Mouse (Mus musculus): ENCODE results near the gene Gtf2h1. TPM values are rescaled to one million over a fixed set of nuclear protein-coding genes. Genes with fewer than 3 reads are reported as not detected.

Gtf2h1 gene
- polyA plus RNA-seq (2015; fragmentation: Nextera tagmentation; extraction: Ambion mirVana), result 28.0 and 29.0 TPM in 2 replicates

DNA sequence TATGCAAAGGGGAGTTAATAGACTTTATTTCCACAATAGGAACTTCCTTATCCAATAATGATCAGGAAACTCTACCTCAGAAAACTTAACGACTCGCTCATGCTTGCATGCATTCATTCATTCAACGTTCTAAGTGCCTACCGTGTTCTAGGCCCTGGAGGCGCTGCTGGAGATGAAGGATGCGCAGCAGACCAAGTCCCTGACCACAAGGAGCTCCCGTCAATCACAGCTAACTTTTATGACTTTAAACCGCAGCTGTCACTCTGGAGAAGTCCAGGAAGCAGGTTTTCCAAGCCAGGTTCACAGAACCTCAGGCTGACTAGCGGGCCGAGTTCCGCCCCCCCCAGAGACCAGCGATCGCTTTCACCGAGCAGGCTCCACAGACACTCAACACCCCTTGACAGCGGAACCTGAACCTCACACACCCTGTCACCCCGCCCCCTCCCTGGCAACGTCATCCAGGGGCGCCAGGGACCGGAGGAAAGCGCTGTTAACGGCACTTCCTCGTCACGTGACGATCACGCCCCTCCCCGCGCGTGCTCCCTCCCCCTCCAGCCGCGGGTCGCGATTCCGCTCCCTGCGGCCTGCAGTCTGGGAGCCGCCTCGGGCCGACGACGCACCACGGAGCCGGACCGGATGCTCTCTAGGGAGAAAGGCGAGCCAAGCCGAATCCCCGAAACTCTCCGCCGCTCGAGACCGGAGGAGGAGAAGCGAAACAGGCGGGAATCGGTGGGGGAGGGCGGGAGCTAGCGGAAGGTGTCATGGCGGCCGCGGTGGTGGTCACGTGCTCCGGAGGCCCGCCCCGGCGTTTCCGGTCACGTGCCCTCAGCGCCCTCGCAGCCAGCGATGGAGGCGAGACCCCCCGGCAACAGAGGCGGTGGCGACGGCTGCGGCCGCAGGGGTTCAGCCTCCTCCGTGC lies at the start of gene Gtf2h1, which contains the start of gene Hps5:
Gene Gtf2h1 (plus strand): TSS at position 817 of the 919 bp plus-strand sequence.
Gene Hps5 (minus strand): TSS at position 778 of the 919 bp plus-strand sequence.
- under 1% methylated on average over 66 of the region's 75 CpGs for WGBS
- H3K4me3 ChIP-seq (ENCODE audit: low read depth, low read length), result peak within 1 kb of the TSS; percentile 90
- peak within 1 kb of the TSS; percentile 69 for H3K4me2 ChIP-seq (replicated peaks; ENCODE audit: low read depth)
- peak within 1 kb of the TSS; percentile 88 for H3K27ac ChIP-seq (replicated peaks)
- H3K36me3 ChIP-seq (ENCODE audit: control insufficient read depth, insufficient read depth, low read length), result no peaks in the 10 kb centered on the region
- peak; percentile 96 for ATAC-seq (ENCODE audit: low FRiP score, low TSS enrichment)
- DNase-seq (ENCODE audit: low spot score), result peak; percentile 99
- no peaks in the 10 kb centered on the region for H3K4me1 ChIP-seq (replicated peaks; ENCODE audit: control insufficient read depth, insufficient read depth)
- no peaks in the 10 kb centered on the region for H3K9me3 ChIP-seq (ENCODE audit: control insufficient read depth, low read length)
- TF ChIP-seq EP300 (optimal IDR thresholded peaks at IDR 0.05) (no peak), CTCF (IDR thresholded peaks at IDR 0.05; ENCODE audit: low read depth) (no peak)
- peak within 1 kb of the TSS; percentile 94 for H3K9ac ChIP-seq (ENCODE audit: low read length)
- H3K27me3 ChIP-seq (ENCODE audit: control insufficient read depth, insufficient read depth, low read length), result no peaks in the 10 kb centered on the region

DNA sequence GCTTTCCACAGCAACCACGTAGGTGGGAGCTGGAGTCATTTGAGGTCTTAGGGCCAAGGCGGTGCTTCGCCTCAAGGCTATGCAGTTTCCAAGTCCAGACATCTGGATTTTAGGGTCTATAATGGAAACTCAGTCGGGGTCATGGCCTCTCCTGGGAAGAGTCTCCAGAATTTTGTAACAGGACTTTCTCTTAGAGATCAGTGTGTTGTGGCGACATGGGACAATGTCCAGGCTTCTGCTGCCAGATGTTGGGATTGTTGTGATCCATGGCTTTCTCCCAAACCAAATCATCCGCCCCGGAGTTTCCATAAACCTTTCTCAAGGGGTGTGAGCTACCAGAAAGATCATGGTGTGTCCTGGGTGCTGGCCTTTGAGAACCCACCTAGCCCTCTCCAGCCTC lies 49.5 kb upstream of the Gtf2h1 start:
- H3K9me3 ChIP-seq (ENCODE audit: control insufficient read depth, low read length), result no peaks in the 10 kb centered on the region
- no peak overlapping the region for H3K27ac ChIP-seq (replicated peaks)
- no peak for ATAC-seq (ENCODE audit: low FRiP score, low TSS enrichment)
- DNase-seq (ENCODE audit: low spot score), result no peak
- no peaks in the 10 kb centered on the region for H3K27me3 ChIP-seq (ENCODE audit: control insufficient read depth, insufficient read depth, low read length)
- WGBS, result 60% methylated on average over 7 of the region's 7 CpGs
- H3K9ac ChIP-seq (ENCODE audit: low read length), result no peak overlapping the region
- TF ChIP-seq EP300 (optimal IDR thresholded peaks at IDR 0.05) (no peak), CTCF (IDR thresholded peaks at IDR 0.05; ENCODE audit: low read depth) (no peak)
- H3K4me3 ChIP-seq (ENCODE audit: low read depth, low read length), result no peak overlapping the region
- no peaks in the 10 kb centered on the region for H3K36me3 ChIP-seq (ENCODE audit: control insufficient read depth, insufficient read depth, low read length)
- no peak overlapping the region for H3K4me2 ChIP-seq (replicated peaks; ENCODE audit: low read depth)
- no peaks in the 10 kb centered on the region for H3K4me1 ChIP-seq (replicated peaks; ENCODE audit: control insufficient read depth, insufficient read depth)

GRCm38 (mm10) chr7:46748459-46748858 lies 47.4 kb upstream of the Gtf2h1 start:
- Histone ChIP-seq H3K36me3 (ENCODE audit: control insufficient read depth, insufficient read depth, low read length) (no peaks in the 10 kb centered on the region), H3K9ac (ENCODE audit: low read length) (no peak overlapping the region), H3K27me3 (ENCODE audit: control insufficient read depth, insufficient read depth, low read length) (no peaks in the 10 kb centered on the region), H3K9me3 (ENCODE audit: control insufficient read depth, low read length) (no peaks in the 10 kb centered on the region), H3K4me1 (replicated peaks; ENCODE audit: control insufficient read depth, insufficient read depth) (no peaks in the 10 kb centered on the region), H3K4me2 (replicated peaks; ENCODE audit: low read depth) (no peak overlapping the region), H3K4me3 (ENCODE audit: low read depth, low read length) (no peak overlapping the region), H3K27ac (replicated peaks) (no peak overlapping the region)
- DNase-seq (ENCODE audit: low spot score) (no peak), ATAC-seq (ENCODE audit: low FRiP score, low TSS enrichment) (no peak)
- 58% methylated on average over 3 of the region's 3 CpGs for whole genome bisulfite sequencing
- TF ChIP-seq EP300 (optimal IDR thresholded peaks at IDR 0.05) (no peak), CTCF (IDR thresholded peaks at IDR 0.05; ENCODE audit: low read depth) (no peak)

DNA sequence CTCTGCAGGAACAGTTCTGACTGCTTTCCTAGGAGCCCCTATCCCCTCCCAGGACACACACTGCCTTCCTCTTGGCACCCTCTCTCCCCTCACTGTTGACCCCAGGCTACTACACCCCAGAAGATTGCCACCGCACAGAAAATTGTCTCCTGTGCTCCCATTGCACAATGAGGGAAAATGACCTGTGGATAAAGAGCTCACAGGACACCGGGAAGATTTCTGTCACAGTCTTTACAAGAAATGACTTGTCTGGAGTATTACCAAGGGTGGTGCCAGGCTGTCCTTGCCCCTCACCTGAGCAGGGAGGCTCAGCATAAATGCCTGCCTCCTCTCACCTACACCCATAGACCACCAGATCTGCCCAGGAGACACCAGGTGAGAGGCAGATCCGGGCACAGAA lies 44.4 kb upstream of the Gtf2h1 start, which contains the start of gene Saa2:
Gene Saa2 (plus strand): TSS at position 301 of the 400 bp plus-strand sequence.
- Histone ChIP-seq H3K4me1 (replicated peaks; ENCODE audit: control insufficient read depth, insufficient read depth) (no peaks in the 10 kb centered on the region), H3K27me3 (ENCODE audit: control insufficient read depth, insufficient read depth, low read length) (no peaks in the 10 kb centered on the region), H3K4me3 (ENCODE audit: low read depth, low read length) (no peak within 1 kb of the TSS), H3K36me3 (ENCODE audit: control insufficient read depth, insufficient read depth, low read length) (no peaks in the 10 kb centered on the region), H3K9me3 (ENCODE audit: control insufficient read depth, low read length) (no peaks in the 10 kb centered on the region), H3K27ac (replicated peaks) (no peak within 1 kb of the TSS), H3K9ac (ENCODE audit: low read length) (no peak within 1 kb of the TSS), H3K4me2 (replicated peaks; ENCODE audit: low read depth) (no peak within 1 kb of the TSS)
- ATAC-seq (ENCODE audit: low FRiP score, low TSS enrichment) (no peak), DNase-seq (ENCODE audit: low spot score) (no peak)
- 47% methylated on average over 3 of the region's 3 CpGs for WGBS
- TF ChIP-seq EP300 (optimal IDR thresholded peaks at IDR 0.05), result no peak
- no peak for TF ChIP-seq CTCF (IDR thresholded peaks at IDR 0.05; ENCODE audit: low read depth)

DNA sequence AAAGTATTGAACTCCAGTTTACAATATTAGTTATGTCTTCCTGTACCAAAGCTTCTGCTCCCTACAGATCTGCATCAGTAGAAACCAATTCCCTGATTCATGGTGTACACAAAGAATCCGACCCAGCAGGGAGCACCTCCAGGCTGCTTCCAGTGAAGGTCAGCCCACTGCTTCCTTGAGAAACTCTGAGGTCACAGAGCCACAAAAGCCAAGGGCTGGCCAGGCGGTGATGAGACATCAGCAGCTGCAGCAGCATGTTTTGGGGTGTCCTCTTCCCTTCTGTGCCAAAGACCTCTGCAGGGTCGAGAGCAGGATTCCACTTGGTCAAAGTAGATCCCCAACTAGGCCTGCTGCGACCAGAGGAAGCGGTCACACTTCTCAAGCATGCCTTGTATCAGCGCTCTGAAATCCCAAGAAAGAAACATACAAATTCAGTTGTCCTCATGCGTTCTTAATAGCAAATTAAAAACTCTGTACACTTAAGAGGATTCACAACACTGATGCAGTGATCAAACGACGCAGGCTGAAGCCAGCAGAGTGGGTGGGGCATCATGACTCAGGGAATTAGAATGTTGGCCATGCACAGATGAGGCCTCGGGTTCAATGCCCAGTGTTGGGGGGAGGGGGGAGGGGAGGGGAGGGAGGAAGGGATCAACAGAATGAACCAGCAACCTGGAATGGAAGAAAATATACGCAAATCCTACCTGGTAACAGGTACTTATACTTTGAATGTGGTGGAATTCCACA lies 34.7 kb upstream of the Gtf2h1 start:
- H3K27me3 ChIP-seq (ENCODE audit: control insufficient read depth, insufficient read depth, low read length), result no peaks in the 10 kb centered on the region
- H3K36me3 ChIP-seq (ENCODE audit: control insufficient read depth, insufficient read depth, low read length), result peaks cover 9% of the 10 kb centered on the region; the same call in 1 of the 2 replicates
- DNase-seq (ENCODE audit: low spot score) (no peak), ATAC-seq (ENCODE audit: low FRiP score, low TSS enrichment) (no peak)
- no peaks in the 10 kb centered on the region for H3K9me3 ChIP-seq (ENCODE audit: control insufficient read depth, low read length)
- TF ChIP-seq CTCF (IDR thresholded peaks at IDR 0.05; ENCODE audit: low read depth) (no peak), EP300 (optimal IDR thresholded peaks at IDR 0.05) (no peak)
- no peak overlapping the region for H3K27ac ChIP-seq (replicated peaks)
- H3K4me1 ChIP-seq (replicated peaks; ENCODE audit: control insufficient read depth, insufficient read depth), result no peaks in the 10 kb centered on the region
- H3K4me2 ChIP-seq (replicated peaks; ENCODE audit: low read depth), result no peak overlapping the region
- no peak overlapping the region for H3K4me3 ChIP-seq (ENCODE audit: low read depth, low read length)
- H3K9ac ChIP-seq (ENCODE audit: low read length), result no peak overlapping the region
- 69% methylated on average over 11 of the region's 11 CpGs for WGBS
